Mouse (Mus musculus) erythroblast, embryonic 14.5 days (primary cell): Measurements from ENCODE around the gene Arhgef3.

Source experiments
- GATA1 ChIP-seq: IDR thresholded peaks from 2 replicates; pipeline ENCODE4 v1.6.1; 2012; ENCODE audit warnings: low read length, inconsistent platforms, mixed read lengths
- TAL1 ChIP-seq: IDR thresholded peaks from 3 replicates; pipeline ENCODE4 v1.6.1; 2012; ENCODE audit warnings: low read length, inconsistent platforms, mixed read lengths

GRCm38 (mm10) chr14:27378669-27379068, 264.0 kb downstream of the Arhgef3 start:
- TF ChIP-seq TAL1 = no peak
- no peak for TF ChIP-seq GATA1
